Mouse (Mus musculus) cerebellum, adult 2 months (tissue): ENCODE measurements at regions not wholly inside any gene's neighbourhood (a gene's known extent, or its start where the extent isn't known, plus 50 kb on each side); places are given as distances from the start of the nearest gene placed in this dataset.

Experiments used
- DNase-seq, 2 experiments: peaks; one replicate each; pipeline ENCODE4 v3.0.0; 2021
- H3K27ac ChIP-seq: fragments of 200-500 bp; 2 replicates; pipeline ENCODE4 v1.5.1; 2012; ENCODE audit warnings: low read length, control low read depth, inconsistent platforms; ENCODE audit not compliant: insufficient read depth
- H3K27me3 ChIP-seq: fragments of 200-500 bp; 2 replicates; pipeline ENCODE4 v1.6.1; 2012; ENCODE audit warnings: inconsistent platforms, mild to moderate bottlenecking, low read length, moderate library complexity; ENCODE audit not compliant: control insufficient read depth, insufficient read depth
- H3K4me1 ChIP-seq: fragments of 200-500 bp; 2 replicates; pipeline ENCODE4 v1.6.1; 2011; ENCODE audit warnings: low read length; ENCODE audit not compliant: control insufficient read depth, insufficient read depth
- H3K4me3 ChIP-seq: fragments of 200-500 bp; replicated peaks from 2 replicates; pipeline ENCODE3; 2011; ENCODE audit warnings: mild to moderate bottlenecking, low read depth, low read length, control low read depth; ENCODE audit not compliant: insufficient read depth
- CTCF ChIP-seq: fragments of 200-500 bp; IDR thresholded peaks from 2 replicates; pipeline ENCODE4 v1.5.1; 2011; ENCODE audit warnings: low read depth, mild to moderate bottlenecking, control low read depth, low read length, moderate library complexity, borderline replicate concordance; ENCODE audit not compliant: insufficient read depth
- POLR2A ChIP-seq: fragments of 200-500 bp; IDR thresholded peaks from 2 replicates; pipeline ENCODE4 v1.6.1; 2011; ENCODE audit warnings: low read length, control low read depth, borderline replicate concordance; ENCODE audit not compliant: insufficient read depth
- WGBS: fragments of 180-500 bp; shearing (Covaris S2); methylation state at CpG from one replicate; pipeline ENCODE4 v1.1.7; 2018; 5-methylcytosine and 5-hydroxymethylcytosine counted together

DNA sequence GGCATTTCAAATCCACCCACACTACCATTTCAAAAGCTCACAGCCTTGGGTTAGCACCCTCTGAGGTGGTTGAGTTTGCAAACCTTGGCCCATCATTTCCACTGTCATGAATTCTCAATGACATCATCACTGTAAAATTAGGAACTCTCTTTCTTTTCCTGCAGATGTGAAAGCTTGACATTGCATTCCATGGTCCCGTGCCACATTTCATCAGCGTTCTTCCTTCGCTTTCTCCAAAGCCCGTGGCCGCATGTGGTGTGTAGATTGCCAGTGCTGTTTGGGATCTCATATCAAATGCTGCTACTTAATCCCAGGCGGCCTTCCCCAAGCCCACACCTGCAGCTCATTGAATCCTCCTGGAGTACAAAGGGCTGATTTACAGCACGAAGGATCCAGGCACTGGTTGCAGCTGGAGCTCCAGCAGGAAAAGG lies 231.1 kb upstream of the Osr1 start:
- H3K4me3 ChIP-seq: no peak overlapping the region
- TF ChIP-seq POLR2A (no peak), CTCF (no peak)
- 68% methylated on average over 7 of the region's 7 CpGs for WGBS
- DNase-seq: no peak
- H3K27ac ChIP-seq: no peak overlapping the region
- H3K27me3 ChIP-seq: no peaks in the 10 kb centered on the region; the same call in 1 of the 2 replicates
- H3K4me1 ChIP-seq: no peaks in the 10 kb centered on the region

DNA sequence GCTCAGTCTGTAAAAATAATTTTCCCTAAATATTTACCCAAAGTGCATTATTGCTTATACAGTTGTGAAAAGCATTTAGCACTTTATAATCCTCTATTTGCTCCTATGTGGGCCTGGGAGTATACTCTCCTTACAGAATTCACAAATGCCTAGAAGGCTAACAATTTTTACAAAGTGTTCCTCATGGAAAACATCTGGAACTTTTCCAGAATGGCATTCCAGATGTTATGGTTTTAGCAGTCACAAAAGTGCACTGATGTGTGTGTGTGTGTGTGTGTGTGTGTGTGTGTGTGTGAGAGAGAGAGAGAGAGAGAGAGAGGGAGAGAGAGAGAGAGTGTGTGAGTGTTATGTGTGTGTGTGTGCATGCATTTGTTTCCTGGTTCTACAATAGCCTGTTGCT lies 229.1 kb upstream of the Osr1 start:
- Histone ChIP-seq H3K27me3 (no peaks in the 10 kb centered on the region), H3K27ac (no peak overlapping the region), H3K4me1 (no peaks in the 10 kb centered on the region), H3K4me3 (no peak overlapping the region)
- TF ChIP-seq POLR2A (no peak), CTCF (no peak)
- no peak for DNase-seq

DNA sequence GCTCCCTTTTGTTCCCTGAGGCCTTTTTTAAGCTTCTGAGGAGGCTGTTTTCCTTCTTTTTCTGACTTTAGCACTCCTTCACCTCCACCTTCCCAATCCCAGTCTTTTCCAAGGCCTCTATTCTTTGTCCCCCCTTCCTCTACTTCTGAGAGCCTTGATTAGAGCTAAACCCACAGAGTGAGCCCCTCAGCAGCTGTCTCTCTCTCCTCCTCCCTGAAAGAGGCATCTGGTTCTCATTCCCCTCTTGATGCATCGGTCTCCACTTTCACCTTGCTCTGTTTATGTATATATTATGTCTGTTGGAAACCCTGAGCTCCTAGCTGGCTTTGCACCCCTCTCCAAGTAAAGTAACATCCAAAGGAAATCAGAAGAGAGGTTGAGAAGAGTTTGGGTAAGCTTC lies 224.6 kb upstream of the Osr1 start:
- H3K27me3 ChIP-seq: no peaks in the 10 kb centered on the region
- no peaks in the 10 kb centered on the region for H3K4me1 ChIP-seq
- no peak overlapping the region for H3K4me3 ChIP-seq
- no peak overlapping the region for H3K27ac ChIP-seq
- TF ChIP-seq POLR2A: no peak
- no peak for TF ChIP-seq CTCF
- DNase-seq: no peak
- 82% methylated on average over 1 of the region's 1 CpGs for WGBS

DNA sequence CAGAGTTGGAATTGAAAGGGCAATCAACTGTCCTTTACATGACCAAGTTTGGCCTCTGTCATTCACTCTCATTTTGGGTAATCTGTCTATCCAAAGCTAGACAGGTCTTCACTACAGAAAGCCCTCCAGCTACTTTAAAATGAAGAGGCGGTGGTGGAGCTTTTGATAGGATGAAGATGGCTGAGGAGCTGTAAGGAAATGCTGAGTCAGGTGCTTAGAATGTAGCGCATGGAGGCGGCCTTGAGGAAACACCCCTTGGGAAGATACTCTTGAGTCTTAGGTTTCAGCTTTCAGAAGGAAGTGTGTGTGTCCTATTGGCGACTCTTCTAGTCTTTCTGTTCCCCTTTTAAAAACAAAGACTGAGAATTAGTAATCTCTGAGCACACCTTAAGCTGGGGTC lies 214.4 kb upstream of the Osr1 start:
- no peaks in the 10 kb centered on the region for H3K4me1 ChIP-seq
- TF ChIP-seq POLR2A: no peak
- TF ChIP-seq CTCF: no peak
- no peak for DNase-seq
- no peaks in the 10 kb centered on the region for H3K27me3 ChIP-seq
- 91% methylated on average over 4 of the region's 4 CpGs for WGBS
- H3K4me3 ChIP-seq: no peak overlapping the region
- H3K27ac ChIP-seq: no peak overlapping the region

DNA sequence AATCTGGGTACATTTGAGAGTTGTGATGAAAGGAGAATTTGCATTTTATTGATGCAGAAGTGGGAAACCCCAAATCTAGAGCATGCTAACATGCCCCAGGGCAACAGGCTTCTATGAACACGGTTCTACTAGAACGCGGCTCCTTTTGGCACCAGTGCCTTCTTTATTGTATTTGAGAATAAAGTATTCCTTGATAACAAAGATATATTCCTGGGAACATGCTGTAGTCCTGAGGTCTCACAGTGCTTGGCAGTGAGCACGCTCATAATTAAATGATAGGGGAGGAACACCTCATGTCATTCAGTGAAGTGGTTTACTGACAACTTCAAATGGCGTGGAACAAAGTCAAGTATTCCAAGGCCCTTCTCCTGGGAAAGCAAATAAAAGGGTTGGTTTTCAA lies 212.1 kb upstream of the Osr1 start:
- Histone ChIP-seq H3K27me3 (no peaks in the 10 kb centered on the region), H3K4me1 (no peaks in the 10 kb centered on the region), H3K27ac (no peak overlapping the region), H3K4me3 (no peak overlapping the region)
- DNase-seq: no peak
- TF ChIP-seq POLR2A: no peak
- TF ChIP-seq CTCF: no peak
- WGBS: 81% methylated on average over 5 of the region's 5 CpGs

DNA sequence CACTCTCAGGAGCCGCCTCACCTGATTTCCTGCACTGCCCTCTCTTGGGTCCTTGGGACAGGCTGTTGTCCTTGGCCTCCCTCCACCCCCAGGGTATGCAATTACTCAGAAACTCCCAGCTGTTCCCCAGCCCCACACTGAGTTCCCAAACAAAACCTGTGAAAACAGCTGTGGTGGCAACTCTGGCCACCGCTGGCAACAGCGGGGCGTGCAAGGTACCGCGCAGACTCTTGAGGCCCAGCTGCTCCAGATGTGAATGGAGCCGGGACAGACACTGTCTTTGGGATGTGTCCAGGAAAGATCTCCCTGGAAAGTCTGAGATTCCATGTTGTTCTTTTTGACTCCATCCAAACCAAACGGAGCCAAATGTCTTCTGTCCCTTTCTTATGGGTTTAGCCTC lies 211.0 kb upstream of the Osr1 start:
- WGBS: 59% methylated on average over 8 of the region's 8 CpGs
- Histone ChIP-seq H3K27me3 (no peaks in the 10 kb centered on the region), H3K4me3 (no peak overlapping the region), H3K27ac (no peak overlapping the region), H3K4me1 (no peaks in the 10 kb centered on the region)
- TF ChIP-seq POLR2A: no peak
- no peak for TF ChIP-seq CTCF
- DNase-seq: peak in 1 of 2 experiments; percentile 1

DNA sequence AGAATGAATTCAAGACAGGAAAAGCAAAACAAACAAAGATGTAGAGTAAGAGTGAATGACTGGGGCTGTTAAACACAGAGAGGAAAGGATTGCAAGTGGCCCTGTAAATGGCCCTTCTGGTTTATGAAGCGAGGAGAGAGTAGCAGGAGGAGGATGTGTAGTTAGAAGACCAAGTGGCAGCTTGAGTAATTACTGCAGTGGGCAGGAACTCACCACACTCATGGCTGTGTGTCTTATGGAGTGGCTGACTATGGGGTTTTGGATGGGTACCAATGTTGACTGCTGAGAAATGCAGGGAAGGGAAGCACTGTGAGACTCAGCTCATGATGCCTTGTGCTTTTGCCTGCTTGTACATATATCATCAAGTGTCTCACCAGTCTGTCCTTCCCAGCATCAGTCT lies 204.0 kb upstream of the Osr1 start:
- no peaks in the 10 kb centered on the region for H3K27me3 ChIP-seq
- no peak overlapping the region for H3K27ac ChIP-seq
- 71% methylated on average over 1 of the region's 1 CpGs for WGBS
- no peak overlapping the region for H3K4me3 ChIP-seq
- no peak for TF ChIP-seq POLR2A
- no peak for TF ChIP-seq CTCF
- no peaks in the 10 kb centered on the region for H3K4me1 ChIP-seq
- DNase-seq: no peak

DNA sequence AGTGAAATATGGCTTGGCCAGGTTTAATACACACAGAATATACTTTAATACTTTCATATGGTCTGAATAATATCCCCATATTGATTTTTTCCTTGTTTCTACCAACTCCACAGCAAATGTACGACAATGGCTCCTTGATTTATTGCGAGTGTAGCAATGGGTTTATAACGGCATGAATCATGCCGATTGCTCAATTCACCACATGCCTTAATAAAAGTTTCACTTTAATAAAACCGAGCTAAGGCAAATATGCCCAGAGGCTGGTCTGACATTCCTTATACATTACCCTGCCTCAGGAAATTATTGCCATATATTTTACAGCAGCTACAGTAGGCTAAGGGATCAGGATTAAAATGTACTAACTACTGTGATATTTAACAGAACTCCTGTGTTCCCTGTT lies 201.2 kb upstream of the Osr1 start:
- no peaks in the 10 kb centered on the region for H3K4me1 ChIP-seq
- no peak overlapping the region for H3K27ac ChIP-seq
- no peaks in the 10 kb centered on the region for H3K27me3 ChIP-seq
- 93% methylated on average over 5 of the region's 5 CpGs for WGBS
- H3K4me3 ChIP-seq: no peak overlapping the region
- no peak for DNase-seq
- TF ChIP-seq CTCF (no peak), POLR2A (no peak)
